Mouse (Mus musculus): ENCODE data around the gene Lyl1.

GRCm38 (mm10) chr8:84682257-84682656 lies 19.0 kb upstream of the Lyl1 start:
- TF ChIP-seq POLR2A (IDR thresholded peaks at IDR 0.05; ENCODE audit: borderline replicate concordance, control insufficient read depth, low read depth, low read length) (no peak), CTCF (IDR thresholded peaks at IDR 0.05; ENCODE audit: control insufficient read depth, insufficient read depth, low read length) (no peak)
